Mouse (Mus musculus) liver, adult 2 months (tissue): ENCODE results near the gene Tlr9.

Source experiments
- CTCF ChIP-seq: fragments of 200-500 bp; IDR thresholded peaks from 2 replicates; pipeline ENCODE4 v1.5.1; 2011; ENCODE audit warnings: low read depth, low read length, control low read depth
- POLR2A ChIP-seq: fragments of 200-500 bp; IDR thresholded peaks from 2 replicates; pipeline ENCODE4 v1.6.1; 2011; ENCODE audit warnings: low read length, control low read depth; ENCODE audit not compliant: insufficient read depth; ENCODE audit errors: extremely low read depth

- TF ChIP-seq POLR2A, result no peak
- no peak for TF ChIP-seq CTCF
Measured at GRCm38 (mm10) chr9:106250245-106250644, 27.8 kb downstream of the Tlr9 start.
